Mouse (Mus musculus) adrenal gland, postnatal 14 days (tissue): ENCODE results near the gene Eva1c. TPM values are rescaled to one million over a fixed set of nuclear protein-coding genes. Genes with fewer than 3 reads are reported as not detected.

ENCODE experiments used
- DNase-seq: peaks from one replicate; pipeline ENCODE4 v3.0.0; 2021; ENCODE audit warnings: mixed read lengths
- total RNA-seq: library from RNA; stranded (reverse); gene quantifications from 2 replicates; pipeline ENCODE4 v1.2.3, GENCODE M21; 2021

Eva1c gene
- total RNA-seq, 1 experiment from 2014 or later: 4.3 TPM

- DNase-seq: no peak
These were observed 41.6 kb downstream of the Eva1c start for GRCm38 (mm10) chr16:90868129-90868528.

- DNase-seq: peak; percentile 27
These were observed 42.8 kb downstream of the Eva1c start for GRCm38 (mm10) chr16:90869361-90869760.

- DNase-seq: no peak
These were observed 46.4 kb downstream of the Eva1c start for GRCm38 (mm10) chr16:90872936-90873335.

GRCm38 (mm10) chr16:90874536-90874935, 48.0 kb downstream of the Eva1c start:
- no peak for DNase-seq

GRCm38 (mm10) chr16:90878135-90878860, 51.8 kb downstream of the Eva1c start:
- no peak for DNase-seq

GRCm38 (mm10) chr16:90882501-90882977, 56.0 kb downstream of the Eva1c start:
- DNase-seq: peak; percentile 83

GRCm38 (mm10) chr16:90885351-90885750, 58.8 kb downstream of the Eva1c start:
- DNase-seq: no peak

- peak; percentile 49 for DNase-seq
These were observed 59.5 kb downstream of the Eva1c start for GRCm38 (mm10) chr16:90885781-90886565.

- no peak for DNase-seq
These were observed 64.2 kb downstream of the Eva1c start for GRCm38 (mm10) chr16:90890683-90891082.

GRCm38 (mm10) chr16:90891601-90892000, 65.1 kb downstream of the Eva1c start:
- DNase-seq: no peak

- no peak for DNase-seq
These were observed 65.6 kb downstream of the Eva1c start for GRCm38 (mm10) chr16:90892081-90892480.

- no peak for DNase-seq
These were observed 66.5 kb downstream of the Eva1c start for GRCm38 (mm10) chr16:90893019-90893418.

- no peak for DNase-seq
These were observed 67.3 kb downstream of the Eva1c start for GRCm38 (mm10) chr16:90893792-90894191.

- peak; percentile 91 for DNase-seq
These were observed 71.1 kb downstream of the Eva1c start for GRCm38 (mm10) chr16:90897651-90898050.

- DNase-seq: peak; percentile 90
These were observed 73.0 kb downstream of the Eva1c start for GRCm38 (mm10) chr16:90899498-90899897.

GRCm38 (mm10) chr16:90901364-90901763, 74.8 kb downstream of the Eva1c start:
- DNase-seq: peak; percentile 40

- DNase-seq: no peak
These were observed 76.8 kb downstream of the Eva1c start for GRCm38 (mm10) chr16:90903300-90903699.

GRCm38 (mm10) chr16:90907250-90907649, 80.7 kb downstream of the Eva1c start:
- DNase-seq: no peak

GRCm38 (mm10) chr16:90910855-90911533, 84.5 kb downstream of the Eva1c start:
- no peak for DNase-seq

- peak; percentile 62 for DNase-seq
These were observed 85.2 kb downstream of the Eva1c start for GRCm38 (mm10) chr16:90911766-90912165.

GRCm38 (mm10) chr16:90916040-90916481, 89.5 kb downstream of the Eva1c start:
- DNase-seq: peak; percentile 84

GRCm38 (mm10) chr16:90917156-90917555, 90.6 kb downstream of the Eva1c start:
- no peak for DNase-seq
